In genomic region chr11:35982734-35983133, GRCm38 (mm10) we compare ENCODE assay signal across 13 mouse cellular contexts. TPM values are rescaled to one million over a fixed set of nuclear protein-coding genes. Genes with fewer than 3 reads are reported as not detected.
DNase-seq lines count a peak whose midpoint lies in the region; ATAC-seq and TF ChIP-seq lines count a peak whose summit lies in the region.
"Had no signal": no experiment of that assay in that cellular context is flagged by ENCODE, and none has a peak within 500 bp of the region (broad histone marks: within the 10 kb centered on the region; RNA-seq: fewer than 3 reads in every experiment).

No protein-coding gene starts in this region.

- POLR2A ChIA-PET in Patski (lab: Charles Lee) = interaction anchor here (0.5 to 1.2 kb wide), 4 partner anchors 12 to 198 kb away, joined by 3 to 6 read pairs (median 3); no protein-coding TSS in a partner anchor

- in situ Hi-C loops in Patski (cut with MboI; ENCODE audit: low pct_unique_long_range_greater_than_20kb) = loop anchor here (10.0 kb wide), 1 partner anchor 148 kb away; the partner anchor contains the start of gene Rars

- no peaks in the 10 kb centered on the region for H3K27me3 ChIP-seq in Patski

- DNase-seq in adrenal gland, postnatal 36 days = peak; percentile 50 to 52
- no peak for DNase-seq in adrenal gland, postnatal 4 days (ENCODE audit: low spot score in 2 of 2)
- DNase-seq in kidney, adult 9 months = peak; percentile 51
- DNase-seq in kidney, adult 8-10 months = no peak
- no peak for DNase-seq in Patski (ENCODE audit: low read depth, low spot score)
- peak; percentile 75 for DNase-seq in cerebellum, adult 9-11 months
- no peak for DNase-seq in thymus, adult 18-20 months
- DNase-seq: B cell, adult 2 months; lung, postnatal 4 days; retina, postnatal 1 day; right cerebral cortex, postnatal 4 days had no signal

- CTCF ChIA-PET in Patski (lab: Charles Lee) = interaction anchor here (1.4 to 1.9 kb wide), 3 partner anchors 12 to 130 kb away, joined by 4 to 6 read pairs (median 4); no protein-coding TSS in a partner anchor

- no peak for TF ChIP-seq CTCF in Patski (IDR thresholded peaks at IDR 0.05)

- ATAC-seq in Patski = peak; percentile 70
- ATAC-seq in CD4-positive, CD25-positive, alpha-beta regulatory T cell, adult 4 months = no peak
- ATAC-seq: activated CD4-positive, CD25-positive, alpha-beta regulatory T cell, adult 4 months had no signal

RNA-seq across cellular contexts. Expression of gene Wwc1, which starts 2.4 kb away (rescaled TPM):
- 10 to 100 TPM; 84.6 to 89.9 TPM for total RNA-seq in adrenal gland, postnatal 36 days (2021)
- 10 to 100 TPM; 39.6 to 57.7 TPM for total RNA-seq in adrenal gland, postnatal 4 days (2021)
- polyA plus RNA-seq in Patski (2021) = 384 TPM
- under 1 TPM in 1 of 2 experiments, not detected in 1; 0.12 TPM for polyA plus RNA-seq in CD4-positive, CD25-positive, alpha-beta regulatory T cell, adult 4 months (2017; shearing (Covaris generic))
- polyA plus RNA-seq: activated CD4-positive, CD25-positive, alpha-beta regulatory T cell, adult 4 months had no signal

Comparison
In these comparisons a context has a peak if more than half of its experiments do, and no peak if none do; other contexts are left out.
1. DNase-seq: peak in adrenal gland, postnatal 36 days (2 of 2), kidney, adult 9 months (single experiment) and cerebellum, adult 9-11 months (single experiment); none in adrenal gland, postnatal 4 days (0 of 2), kidney, adult 8-10 months (0 of 2), Patski (single experiment) and thymus, adult 18-20 months (0 of 2).